Mouse (Mus musculus) layer of hippocampus, postnatal 25 days (tissue): ENCODE data around the gene Ndufb11. TPM values are rescaled to one million over a fixed set of nuclear protein-coding genes. Genes with fewer than 3 reads are reported as not detected.

Source experiments
- DNase-seq, 2 experiments: peaks; one replicate each; pipeline ENCODE4 v3.0.0; 2022; ENCODE audit warnings: mixed read lengths in 2 of 2, low spot score in 1 of 2; ENCODE audit errors: extremely low spot score in 1 of 2
- total RNA-seq, 2 experiments: library from RNA; stranded (reverse); gene quantifications; 2 replicates each; pipeline ENCODE4 v1.2.3; 2021

Ndufb11 gene
- total RNA-seq = 100 to 1,000 TPM; 152 to 186 TPM

DNA sequence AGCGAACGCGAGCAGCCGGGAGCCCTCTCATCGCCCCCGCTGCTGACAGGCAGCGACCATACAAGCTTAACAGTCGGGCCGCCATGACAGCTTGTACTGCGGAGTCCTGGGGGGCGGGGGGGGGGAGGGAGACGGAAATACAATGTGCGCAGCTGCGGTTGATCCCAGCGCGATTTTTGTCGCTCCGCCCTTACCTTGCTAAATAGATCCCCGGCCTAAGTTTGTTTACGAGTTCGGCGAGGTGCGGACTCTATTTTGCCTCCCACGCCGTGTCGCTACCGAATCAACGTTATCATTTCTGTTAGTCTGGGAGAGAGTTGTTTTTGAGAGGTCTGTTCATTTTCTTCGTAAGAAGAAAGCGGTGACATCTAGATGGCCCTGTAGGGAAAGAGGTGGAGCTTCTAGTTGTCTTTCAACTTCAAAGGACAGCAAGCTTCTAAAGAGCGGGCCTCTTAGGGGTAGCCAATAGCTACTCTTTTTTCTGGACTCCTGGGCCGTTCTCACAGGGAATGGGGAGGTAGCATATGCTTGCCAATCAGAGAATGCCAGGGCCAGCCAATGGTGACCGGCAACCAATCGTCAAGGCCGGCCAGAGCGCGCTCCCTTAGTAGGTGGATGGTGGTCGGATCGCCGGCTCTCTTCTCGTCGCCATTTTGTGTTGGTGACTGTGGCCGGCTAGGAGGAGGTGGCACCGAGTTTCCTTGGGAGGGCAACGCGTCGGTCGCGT, at the start of gene Ndufb11, which contains the start of gene Rbm10:
Gene Ndufb11, minus strand, starts transcription at position 444 of the 727 bp plus-strand sequence.
Gene Rbm10, plus strand, starts transcription at position 328 of the 727 bp plus-strand sequence.
- peak in 1 of 2 experiments; percentile 59 for DNase-seq

DNA sequence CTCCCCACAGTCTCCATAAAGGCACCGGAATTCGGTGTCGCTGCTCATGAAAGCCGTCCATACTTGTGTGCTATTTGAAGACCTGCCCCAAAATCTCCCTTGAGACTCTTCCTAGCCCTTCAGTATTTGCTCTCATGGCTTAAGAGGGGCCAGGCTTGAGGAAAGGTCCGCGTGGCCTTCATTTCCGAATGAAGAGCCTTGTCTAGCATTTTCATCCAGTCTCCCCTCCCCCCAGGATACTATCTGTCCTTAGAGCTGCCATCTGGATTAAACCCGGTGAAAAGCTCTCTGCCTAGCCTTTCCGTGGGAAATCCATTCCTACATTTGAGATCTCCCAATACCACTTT, 46.0 kb upstream of the Ndufb11 start:
- DNase-seq = peak in 1 of 2 experiments; percentile 9

DNA sequence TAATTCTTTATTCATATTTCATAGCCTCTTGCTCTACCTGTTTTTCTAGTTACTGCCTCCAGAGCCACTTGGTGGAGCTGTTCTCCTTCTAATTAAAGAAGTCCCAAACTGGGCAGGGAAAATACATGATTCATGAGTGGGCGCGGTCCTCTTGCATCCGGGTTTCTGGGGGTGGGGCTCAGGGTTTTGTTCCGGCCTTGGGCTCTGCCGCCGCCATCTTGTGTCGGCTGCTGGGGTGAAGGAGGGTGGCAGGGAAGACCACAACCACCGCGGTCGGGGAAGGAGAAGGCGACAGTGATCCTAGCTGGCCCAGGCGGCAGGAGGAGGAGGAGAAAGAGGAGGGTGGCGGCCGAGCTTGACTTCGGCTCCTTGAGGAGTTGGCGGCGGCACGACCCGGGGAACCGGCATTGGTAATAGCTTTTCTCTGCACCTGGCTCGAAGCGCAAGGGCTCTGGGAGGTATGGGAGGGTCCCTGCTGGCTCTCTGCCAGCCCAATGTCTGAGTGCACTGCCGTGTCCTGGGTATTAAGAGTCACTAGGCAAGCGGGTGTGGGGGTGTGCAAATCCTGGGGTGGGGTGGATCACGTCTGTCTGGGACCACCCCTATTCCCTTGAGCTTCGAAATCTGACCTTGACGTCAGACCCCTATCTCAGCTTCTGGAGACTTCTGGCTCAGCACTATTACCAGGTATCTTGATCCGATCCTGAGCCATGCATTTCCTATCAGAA, 45.5 kb upstream of the Ndufb11 start:
- peak; percentile 58 to 61 for DNase-seq

DNA sequence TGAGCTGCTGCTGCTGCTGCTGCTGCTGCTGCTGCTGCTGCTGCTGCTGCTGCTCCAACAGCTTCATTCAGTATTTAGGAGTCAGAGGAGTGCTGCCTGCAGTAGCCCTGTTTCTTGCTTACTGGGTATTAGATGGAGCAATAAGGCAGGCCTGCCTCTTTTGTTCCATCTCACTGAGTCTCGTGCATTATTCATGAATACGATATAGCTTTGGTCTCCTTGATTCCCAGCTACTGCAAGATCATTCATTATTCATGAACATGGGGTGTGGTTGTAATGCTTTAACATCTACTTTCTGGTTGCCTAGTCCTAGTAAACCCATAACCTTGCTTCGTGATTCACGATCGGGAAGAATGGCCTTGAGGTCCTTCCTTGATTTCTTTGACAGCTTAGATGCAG, 44.9 kb upstream of the Ndufb11 start:
- no peak for DNase-seq

DNA sequence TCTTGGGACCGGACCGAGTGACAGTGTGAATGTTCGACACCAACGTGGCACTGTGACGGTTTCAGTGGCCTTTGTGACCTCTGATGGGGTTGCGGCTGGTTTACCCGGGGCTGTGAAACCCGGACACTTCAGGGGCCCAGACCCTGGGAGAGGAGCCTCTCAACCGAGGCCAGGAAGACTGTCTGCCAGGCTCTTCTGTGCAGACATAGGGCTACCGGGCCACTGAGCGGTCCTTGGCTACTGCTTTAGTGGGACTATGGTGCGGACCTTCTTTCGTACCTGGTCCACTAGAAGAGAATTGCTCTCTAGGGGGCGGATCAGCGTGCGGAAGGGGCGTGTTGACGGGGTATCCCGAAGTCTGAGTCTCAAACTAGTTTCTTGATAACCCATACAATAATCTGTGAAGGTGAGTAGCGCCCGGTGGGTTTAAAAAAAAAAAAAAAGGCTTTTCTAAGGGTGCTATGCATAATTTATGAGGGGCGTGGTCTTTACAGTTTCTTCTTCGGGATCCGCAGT, 41.5 kb upstream of the Ndufb11 start:
- DNase-seq = no peak

DNA sequence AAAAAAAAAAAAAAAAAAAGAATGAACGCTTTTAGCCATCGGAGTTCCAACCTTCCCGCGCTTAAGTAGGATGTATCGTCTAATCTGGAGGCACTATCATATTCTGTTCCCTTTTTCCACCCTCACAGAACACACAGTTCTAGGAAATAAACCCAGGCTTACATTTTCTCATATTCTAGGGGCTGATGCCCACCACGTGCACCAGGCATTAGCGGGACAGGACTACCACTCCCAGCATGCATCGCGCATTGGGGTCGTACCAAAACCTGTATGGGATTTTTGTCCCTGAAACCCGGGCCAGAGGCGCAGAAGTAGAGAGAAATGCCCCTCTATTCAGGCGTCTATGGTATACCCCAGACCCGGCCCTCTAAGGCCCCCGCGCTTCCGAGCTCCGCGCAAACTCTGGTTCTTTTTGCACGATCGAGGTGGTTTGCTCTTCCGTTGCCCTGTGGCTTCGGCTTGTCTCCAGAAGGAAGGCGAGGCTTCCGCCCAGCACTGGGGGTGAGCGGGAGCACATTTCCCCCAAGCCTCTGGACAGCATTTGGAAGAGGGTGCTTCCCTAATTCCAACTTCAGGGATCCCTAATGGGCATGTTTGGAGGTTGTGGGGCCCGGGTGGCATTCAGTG, 40.7 kb upstream of the Ndufb11 start, which contains the start of gene Uba1:
Gene Uba1, plus strand, starts transcription at position 301 of the 627 bp plus-strand sequence.
- DNase-seq = peak; percentile 40 to 62

DNA sequence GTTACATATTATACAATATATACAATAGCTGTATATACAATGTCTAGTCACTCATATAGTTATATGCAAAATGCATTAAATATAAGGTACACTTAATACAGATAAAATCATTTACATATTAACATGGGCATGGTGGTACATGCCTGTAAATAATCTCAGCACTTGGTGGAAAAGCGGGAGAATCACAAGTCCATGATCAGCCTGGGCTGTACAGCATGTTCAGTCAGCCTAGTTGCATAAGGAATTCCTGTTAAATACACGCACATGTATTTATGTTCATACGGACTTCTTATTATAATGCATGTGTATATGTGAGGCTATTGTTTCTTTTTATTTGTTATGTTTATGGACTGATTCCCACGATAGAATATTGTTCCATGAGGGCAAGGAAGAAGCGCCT, 40.2 kb upstream of the Ndufb11 start:
- no peak for DNase-seq

DNA sequence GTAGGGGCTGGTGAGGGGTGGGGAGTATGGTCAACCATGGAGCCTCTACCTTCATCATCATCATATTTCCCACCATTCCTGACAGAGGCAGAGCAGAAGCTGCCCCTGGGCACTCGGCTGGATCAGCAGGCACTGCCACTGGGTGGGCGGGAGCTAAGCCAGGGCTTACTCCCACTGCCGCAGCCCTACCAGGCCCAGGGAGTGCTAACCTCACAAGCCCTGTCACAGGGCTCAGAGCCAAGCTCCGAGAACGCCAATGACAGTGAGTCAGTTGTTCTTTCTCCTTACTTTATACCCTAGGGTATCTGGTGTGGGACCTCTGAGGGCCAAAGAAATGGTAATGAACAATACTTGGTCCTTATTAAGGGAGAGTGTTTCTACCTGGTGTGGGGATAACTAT, 27.4 kb upstream of the Ndufb11 start:
- DNase-seq = no peak

DNA sequence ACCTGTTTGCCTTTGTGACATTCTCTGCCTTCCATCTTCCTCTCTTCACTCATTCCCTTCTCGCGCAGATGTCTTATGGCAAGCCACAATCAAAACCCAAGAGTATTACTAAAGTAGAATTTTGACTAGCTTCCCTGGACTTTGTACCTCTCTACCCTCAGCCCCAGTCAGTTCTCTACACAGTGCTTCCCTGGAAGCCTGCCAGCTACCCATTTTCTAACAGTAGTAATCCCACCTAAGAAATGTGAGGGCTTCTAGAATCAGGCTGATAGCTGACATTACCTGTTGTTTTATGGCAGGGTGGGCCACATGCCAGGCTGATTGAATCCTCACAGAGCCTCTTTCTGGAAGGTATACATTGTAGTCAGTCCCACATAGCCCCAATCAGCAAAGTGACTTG, 20.7 kb upstream of the Ndufb11 start:
- no peak for DNase-seq

DNA sequence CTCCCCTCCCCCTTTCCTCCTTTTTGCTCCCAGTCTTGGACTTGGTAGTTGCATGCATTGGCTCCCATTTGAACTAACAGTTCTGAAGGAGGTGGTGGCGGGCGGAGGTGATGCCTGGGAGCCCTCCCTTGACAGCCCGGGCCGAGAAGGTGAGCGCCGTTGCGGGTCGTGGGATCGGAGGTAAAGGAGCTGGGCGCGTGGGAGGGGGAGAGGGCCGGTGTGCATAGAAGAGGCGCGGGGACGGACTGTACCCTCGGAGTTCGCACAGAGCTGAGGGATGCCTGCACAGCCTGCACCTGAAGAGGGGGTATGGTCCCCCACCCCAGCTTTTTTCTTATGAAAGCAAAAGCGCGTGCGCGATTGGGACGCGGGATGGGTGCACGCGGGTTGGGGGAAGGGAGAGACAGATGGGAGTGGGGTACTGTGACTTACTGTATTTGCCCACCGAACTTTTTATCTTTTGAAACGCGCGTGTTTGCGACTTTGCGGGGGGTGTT, 532 bp upstream of the Ndufb11 start:
- DNase-seq = peak; percentile 16 to 59

DNA sequence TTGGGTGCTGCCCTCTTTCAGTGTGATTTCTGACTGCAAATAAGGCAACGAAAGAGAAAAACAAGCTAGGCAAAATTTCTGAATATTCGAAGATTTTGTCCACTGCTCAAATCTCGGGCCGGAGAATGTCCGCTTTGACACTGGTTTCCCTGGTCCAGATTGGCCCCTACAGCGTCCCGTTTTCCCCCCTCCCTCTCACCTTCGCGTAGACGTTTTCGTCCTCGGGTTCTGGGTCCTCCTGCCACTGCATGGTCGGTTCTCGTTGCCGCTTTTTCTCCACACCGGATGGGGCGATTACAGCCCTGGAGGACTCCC, 601 bp downstream of the Ndufb11 start:
- DNase-seq = peak in 1 of 2 experiments; percentile 37

DNA sequence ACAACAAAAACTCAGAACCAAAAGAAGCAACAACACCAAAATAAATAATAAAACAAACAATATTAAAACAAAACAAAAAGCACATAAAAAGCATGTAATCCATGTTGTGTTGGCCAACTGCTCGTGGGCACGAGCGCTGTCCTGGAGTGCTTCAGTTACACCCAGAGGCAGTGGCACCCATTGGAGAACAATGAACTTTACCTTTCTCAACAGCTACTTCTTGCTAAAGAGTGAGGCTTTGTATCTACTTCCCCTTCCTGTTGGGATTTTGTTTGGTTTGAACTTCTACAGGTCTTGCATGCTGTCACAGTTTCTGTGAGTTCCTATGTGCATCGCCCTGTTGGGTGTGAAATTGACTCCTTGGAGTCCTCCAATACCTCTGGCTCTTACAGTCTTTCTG, 8.9 kb downstream of the Ndufb11 start:
- no peak for DNase-seq

DNA sequence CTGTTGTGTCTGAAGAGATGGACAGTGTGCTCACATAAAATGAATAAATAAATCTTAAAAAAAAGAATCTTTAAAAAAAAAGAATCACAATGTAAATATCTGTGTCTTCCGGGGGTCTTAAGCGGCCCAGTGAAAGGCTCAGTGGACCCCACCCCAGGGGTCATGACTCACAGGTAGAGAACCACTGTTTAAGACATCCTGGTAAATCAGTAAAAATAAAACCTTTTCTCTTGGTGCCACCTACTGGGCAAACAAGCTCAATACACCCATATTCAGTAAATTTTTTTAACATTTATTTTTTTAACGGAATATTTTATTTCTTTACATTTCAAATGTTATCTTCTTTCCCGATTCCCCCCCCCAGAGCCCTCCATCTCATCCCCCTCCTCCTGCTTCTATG, 29.5 kb downstream of the Ndufb11 start:
- peak; percentile 5 to 6 for DNase-seq

DNA sequence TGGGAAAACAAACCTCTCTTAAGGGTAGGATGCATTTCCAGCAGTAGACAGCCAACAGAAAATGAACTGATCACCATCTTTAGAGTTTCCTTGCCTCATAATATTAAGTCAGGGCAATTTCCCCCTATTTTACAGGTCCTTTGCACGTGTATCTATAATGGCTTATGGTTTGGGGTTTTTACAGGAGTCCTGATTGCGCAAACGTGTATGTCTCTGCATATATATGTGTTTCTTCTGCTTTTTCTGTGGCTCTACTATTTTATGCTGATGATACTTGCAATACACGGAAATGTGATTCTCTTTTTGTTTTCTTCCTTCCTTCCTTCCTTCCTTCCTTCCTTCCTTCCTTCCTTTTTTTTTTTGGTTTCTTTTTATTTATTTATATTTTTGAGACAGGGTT, 43.5 kb downstream of the Ndufb11 start:
- no peak for DNase-seq

DNA sequence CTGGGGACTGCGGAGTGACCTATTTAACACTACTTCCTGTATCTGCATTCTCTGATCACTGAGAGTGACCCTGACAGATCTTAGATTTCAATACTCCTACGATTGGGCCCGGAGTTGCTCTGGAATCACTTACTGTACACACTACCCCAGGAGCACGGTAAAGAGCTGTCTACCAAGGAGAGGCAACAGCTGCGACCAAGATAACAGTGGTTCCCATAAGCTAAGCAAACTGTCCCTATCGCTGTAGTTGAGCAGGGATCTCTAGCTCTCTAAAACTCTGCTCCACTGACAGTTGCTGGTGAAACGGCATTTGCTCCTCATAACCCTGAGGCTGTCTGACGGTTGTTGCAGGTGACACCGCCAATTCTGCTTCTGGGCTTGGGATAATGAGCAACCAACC, 44.7 kb downstream of the Ndufb11 start:
- DNase-seq = no peak

DNA sequence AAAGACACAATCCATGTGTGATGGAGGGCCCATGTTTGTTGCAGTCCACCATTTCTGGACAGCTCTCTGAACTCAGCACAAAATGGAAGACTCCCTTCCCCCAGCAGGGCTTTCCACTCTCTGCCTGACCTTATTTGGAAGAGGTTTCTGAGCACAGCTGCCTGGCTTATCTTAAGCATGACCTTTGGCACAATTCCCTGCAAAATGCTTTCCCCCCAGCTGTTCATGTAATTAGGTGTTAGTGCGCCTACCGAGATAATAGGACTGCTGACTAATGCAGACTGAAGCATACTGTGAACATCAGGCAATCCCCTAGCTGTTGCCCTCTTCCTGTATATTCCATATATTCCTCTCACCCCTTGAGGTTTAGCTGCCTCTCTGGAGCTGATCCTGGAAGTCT, 46.4 kb downstream of the Ndufb11 start:
- no peak for DNase-seq

Other genes with a start within 250 kb of the Ndufb11 start
- 1 to 10 TPM; 6.6 to 6.9 TPM for gene Jade3, start 191.9 kb downstream of the Ndufb11 start, total RNA-seq
- under 1 TPM in 1 of 2 experiments, not detected in 1; 0.44 TPM for gene Rgn, start 67.8 kb downstream of the Ndufb11 start, total RNA-seq
- gene Rbm10, start 116 bp downstream of the Ndufb11 start, total RNA-seq = 10 to 100 TPM; 46.7 to 48.1 TPM
- 100 to 1,000 TPM; 365 to 398 TPM for gene Uba1, start 40.7 kb upstream of the Ndufb11 start, total RNA-seq
- gene Cdk16, start 70.3 kb upstream of the Ndufb11 start, total RNA-seq = 100 to 1,000 TPM; 251 to 255 TPM
- 100 to 1,000 TPM; 104 TPM for gene Usp11, start 86.3 kb upstream of the Ndufb11 start, total RNA-seq
- 100 to 1,000 TPM; 187 to 192 TPM for gene Araf, start 180.2 kb upstream of the Ndufb11 start, total RNA-seq